Mouse (Mus musculus): ENCODE measurements at regions not wholly inside any gene's neighbourhood (a gene's known extent, or its start where the extent isn't known, plus 50 kb on each side); places are given as distances from the start of the nearest gene placed in this dataset.

DNA sequence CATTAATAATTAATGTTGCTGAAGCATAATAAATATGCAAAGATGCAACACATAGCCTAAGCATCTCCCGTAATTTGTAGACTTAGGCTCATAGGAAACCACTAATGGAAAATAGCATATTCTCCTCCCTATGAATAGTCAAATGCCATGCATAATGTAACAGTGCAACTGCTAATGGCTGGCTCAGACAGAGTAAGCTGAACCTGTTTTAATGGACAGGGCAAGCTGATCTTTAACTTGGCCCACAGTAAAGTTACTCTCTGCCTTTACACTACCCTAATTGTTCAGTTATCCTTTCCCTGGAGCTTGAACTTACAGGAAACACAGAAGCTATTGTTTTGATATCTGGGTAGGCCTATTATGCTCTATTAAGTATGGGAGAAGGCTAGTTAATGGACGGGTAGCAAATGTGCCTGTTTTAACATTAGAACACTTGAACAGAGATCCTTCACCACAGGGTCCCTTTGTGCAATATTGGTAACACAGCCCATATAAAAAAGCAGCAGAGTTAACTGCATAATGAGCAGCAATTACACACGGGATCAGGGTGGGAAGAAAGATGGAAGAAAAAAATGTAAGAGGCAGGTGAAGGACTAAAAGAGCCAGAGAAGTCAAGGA lies 585.2 kb downstream of the Slc16a7 start:
- WGBS, result 45% methylated on average over 3 of the region's 3 CpGs
- Histone ChIP-seq H3K27ac (ENCODE audit: low read depth, low read length) (no peak overlapping the region), H3K4me2 (ENCODE audit: low read depth, low read length) (no peak overlapping the region), H3K27me3 (ENCODE audit: control insufficient read depth, insufficient read depth, low read length) (no peaks in the 10 kb centered on the region), H3K4me3 (ENCODE audit: low read depth, low read length) (no peak overlapping the region), H3K4me1 (ENCODE audit: control insufficient read depth, insufficient read depth, low read length) (no peaks in the 10 kb centered on the region), H3K36me3 (ENCODE audit: control insufficient read depth, insufficient read depth, low read length) (no peaks in the 10 kb centered on the region), H3K9ac (replicated peaks; ENCODE audit: low read depth, low read length) (no peak overlapping the region), H3K9me3 (ENCODE audit: control insufficient read depth, low read length) (no peaks in the 10 kb centered on the region)
- ATAC-seq (ENCODE audit: low read depth), result no peak

Measured in neural tube, embryonic 14.5 days (tissue).